Mouse (Mus musculus) forelimb bud, embryonic 11.5 days (tissue): ENCODE measurements at regions not wholly inside any gene's neighbourhood (a gene's known extent, or its start where the extent isn't known, plus 50 kb on each side); places are given as distances from the start of the nearest gene placed in this dataset.

ENCODE experiments used
- DNase-seq: peaks from one replicate; pipeline ENCODE4 v3.0.0-alpha.2; 2012; ENCODE audit warnings: low read depth, low spot score

- no peak for DNase-seq
Measured at GRCm38 (mm10) chr8:41831713-41832112, 414.8 kb upstream of the Frg1 start.

- no peak for DNase-seq
Measured at GRCm38 (mm10) chr8:41830407-41830806, 413.5 kb upstream of the Frg1 start.

- peak; percentile 72 for DNase-seq
Measured at GRCm38 (mm10) chr8:41824928-41825327, 408.1 kb upstream of the Frg1 start.

- no peak for DNase-seq
Measured at GRCm38 (mm10) chr8:41823041-41823440, 406.2 kb upstream of the Frg1 start.

- no peak for DNase-seq
Measured at GRCm38 (mm10) chr8:41821676-41822075, 404.8 kb upstream of the Frg1 start.

- no peak for DNase-seq
Measured at GRCm38 (mm10) chr8:41820605-41821395, 403.9 kb upstream of the Frg1 start.

- DNase-seq = no peak
Measured at GRCm38 (mm10) chr8:41818577-41818976, 401.7 kb upstream of the Frg1 start.

- peak; percentile 48 for DNase-seq
Measured at GRCm38 (mm10) chr8:41818079-41818478, 401.2 kb upstream of the Frg1 start.

GRCm38 (mm10) chr8:41815272-41815671 is 398.4 kb upstream of the Frg1 start:
- no peak for DNase-seq

- peak; percentile 46 for DNase-seq
Measured at GRCm38 (mm10) chr8:41795625-41796024, 378.8 kb upstream of the Frg1 start.

- no peak for DNase-seq
Measured at GRCm38 (mm10) chr8:41786952-41787861, 370.3 kb upstream of the Frg1 start.

- no peak for DNase-seq
Measured at GRCm38 (mm10) chr8:41785977-41786376, 369.1 kb upstream of the Frg1 start.

GRCm38 (mm10) chr8:41782837-41783236 is 366.0 kb upstream of the Frg1 start:
- DNase-seq = no peak

GRCm38 (mm10) chr8:41779459-41779858 is 362.6 kb upstream of the Frg1 start:
- no peak for DNase-seq

- DNase-seq = no peak
Measured at GRCm38 (mm10) chr8:41771729-41772128, 354.9 kb upstream of the Frg1 start.

GRCm38 (mm10) chr8:41753481-41753880 is 336.6 kb upstream of the Frg1 start:
- no peak for DNase-seq

- DNase-seq = no peak
Measured at GRCm38 (mm10) chr8:41752641-41753040, 335.8 kb upstream of the Frg1 start.

- DNase-seq = no peak
Measured at GRCm38 (mm10) chr8:41747024-41747423, 330.1 kb upstream of the Frg1 start.

- DNase-seq = no peak
Measured at GRCm38 (mm10) chr8:41742796-41743670, 326.2 kb upstream of the Frg1 start.

- DNase-seq = no peak
Measured at GRCm38 (mm10) chr8:41717002-41717401, 300.1 kb upstream of the Frg1 start.

- DNase-seq = no peak
Measured at GRCm38 (mm10) chr8:41713634-41714330, 296.9 kb upstream of the Frg1 start.
